Mouse (Mus musculus): Measurements from ENCODE around the gene Smg6. TPM values are rescaled to one million over a fixed set of nuclear protein-coding genes. Genes with fewer than 3 reads are reported as not detected.
"Not testable (repeated sequence)": the region's sequence is repeated elsewhere in the genome, so short reads cannot be mapped to it uniquely, and the experiment has no call there.

Smg6 gene
- total RNA-seq, 2 experiments from 2014 or later = 19.2 to 23.5 TPM

- DNase-seq = peak in 1 of 2 experiments; percentile 62
Observed at GRCm38 (mm10) chr11:75167643-75168589, 242.3 kb downstream of the Smg6 start.

DNA sequence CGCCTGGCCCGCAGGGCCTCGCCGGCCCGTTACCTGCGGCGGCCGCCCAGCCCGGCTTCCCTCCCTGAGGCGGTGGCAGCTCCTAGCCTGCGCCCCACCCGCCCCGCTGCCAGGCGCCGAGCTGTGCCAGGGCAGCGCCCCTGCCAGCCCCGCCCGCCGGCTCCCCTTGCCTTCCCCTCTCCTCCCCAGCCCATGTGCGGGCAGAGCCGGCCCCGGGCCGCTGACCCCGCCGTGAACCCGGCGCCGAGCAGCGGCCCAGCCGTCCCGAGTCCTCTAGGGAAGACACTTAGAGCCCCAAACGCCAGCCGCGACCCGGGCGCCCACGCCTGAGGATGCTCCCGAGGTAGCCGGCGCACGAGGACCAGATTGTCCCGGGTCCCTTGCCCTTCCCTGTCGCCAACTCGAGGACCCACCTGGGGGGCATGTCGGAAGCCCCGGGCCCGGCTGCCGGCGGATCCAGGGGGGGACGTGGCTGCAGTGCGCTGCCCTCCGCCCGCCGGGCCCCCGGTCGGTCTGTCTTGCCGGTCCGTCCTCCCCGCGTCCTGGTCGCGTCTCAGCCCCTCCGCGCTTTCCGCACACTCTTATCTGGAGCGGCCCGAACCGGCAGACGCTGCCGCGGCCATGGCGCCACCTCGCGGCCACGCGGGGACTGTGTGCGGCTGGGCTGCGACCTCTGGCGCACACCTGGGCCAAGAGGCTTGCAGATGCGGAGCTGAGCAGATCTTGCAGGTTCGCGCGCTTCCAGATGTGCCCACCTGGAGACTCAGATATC, 243.2 kb downstream of the Smg6 start:
- peak; percentile 87 to 93 for DNase-seq

DNA sequence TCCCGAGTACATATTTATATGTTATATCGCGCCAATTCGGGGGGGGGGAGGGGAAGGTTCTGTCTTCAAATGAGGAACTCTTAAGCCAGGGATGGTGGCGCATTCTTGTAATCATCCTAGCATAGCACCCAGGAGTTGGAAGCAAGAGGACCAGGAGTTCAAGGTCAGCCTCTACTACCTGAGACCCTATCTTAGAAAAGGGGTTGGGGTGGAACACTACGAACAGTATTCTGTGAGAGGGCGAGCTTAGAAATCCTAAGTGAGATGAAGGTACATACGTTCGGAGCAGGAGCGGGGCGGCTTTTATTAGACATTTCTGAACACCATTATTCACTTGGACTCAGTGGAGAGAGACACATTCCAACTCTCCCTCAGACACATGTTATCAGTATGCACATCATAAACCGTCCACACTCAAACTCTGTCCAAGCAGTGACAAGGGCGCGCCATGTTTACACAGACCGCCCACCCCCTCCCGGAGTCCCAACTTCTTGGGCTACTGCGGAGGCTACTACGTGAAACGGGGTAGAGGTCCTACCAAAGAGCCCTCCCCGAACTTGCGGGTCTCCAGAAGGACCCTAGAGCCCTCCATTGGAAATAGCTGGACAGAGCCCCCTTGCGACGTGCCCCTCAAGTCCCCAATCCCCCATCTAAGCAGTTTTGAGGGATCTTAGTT, 243.9 kb downstream of the Smg6 start, which contains the start of gene Hic1:
Hic1 (minus strand) TSS at position 115 of the 676 bp plus-strand sequence.
- DNase-seq = peak in 1 of 2 experiments; percentile 37

DNA sequence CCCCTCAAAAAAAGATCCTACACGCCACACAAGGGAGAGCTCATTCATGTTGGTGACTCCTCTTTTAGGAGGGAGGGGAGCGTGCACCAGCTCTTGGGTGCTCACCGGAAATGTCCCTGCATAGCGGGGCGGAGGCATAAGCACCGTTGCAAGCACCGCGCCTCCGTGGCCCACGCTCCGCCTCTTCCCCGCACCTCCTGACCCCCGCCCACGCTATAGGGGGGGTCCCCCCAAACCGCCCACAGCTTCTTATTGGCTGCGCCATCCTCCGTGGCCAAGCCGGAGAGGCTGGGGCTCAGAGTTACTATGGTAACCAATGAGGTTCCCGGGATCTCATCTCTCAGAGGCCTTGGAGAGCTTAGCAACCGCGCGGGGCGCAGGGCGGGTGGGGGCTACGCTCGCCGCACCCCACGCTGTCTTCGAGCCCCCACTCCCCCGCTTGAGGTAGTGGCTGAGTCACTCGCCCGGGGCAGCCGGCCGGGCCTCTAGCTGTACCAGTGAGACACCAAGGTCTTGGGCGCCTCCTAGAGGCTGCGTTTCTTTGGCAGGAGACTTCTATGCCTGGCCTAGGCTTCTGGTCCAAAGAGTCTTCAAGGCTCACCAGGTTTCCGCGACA, 244.6 kb downstream of the Smg6 start:
- DNase-seq = peak; percentile 94 to 96

DNA sequence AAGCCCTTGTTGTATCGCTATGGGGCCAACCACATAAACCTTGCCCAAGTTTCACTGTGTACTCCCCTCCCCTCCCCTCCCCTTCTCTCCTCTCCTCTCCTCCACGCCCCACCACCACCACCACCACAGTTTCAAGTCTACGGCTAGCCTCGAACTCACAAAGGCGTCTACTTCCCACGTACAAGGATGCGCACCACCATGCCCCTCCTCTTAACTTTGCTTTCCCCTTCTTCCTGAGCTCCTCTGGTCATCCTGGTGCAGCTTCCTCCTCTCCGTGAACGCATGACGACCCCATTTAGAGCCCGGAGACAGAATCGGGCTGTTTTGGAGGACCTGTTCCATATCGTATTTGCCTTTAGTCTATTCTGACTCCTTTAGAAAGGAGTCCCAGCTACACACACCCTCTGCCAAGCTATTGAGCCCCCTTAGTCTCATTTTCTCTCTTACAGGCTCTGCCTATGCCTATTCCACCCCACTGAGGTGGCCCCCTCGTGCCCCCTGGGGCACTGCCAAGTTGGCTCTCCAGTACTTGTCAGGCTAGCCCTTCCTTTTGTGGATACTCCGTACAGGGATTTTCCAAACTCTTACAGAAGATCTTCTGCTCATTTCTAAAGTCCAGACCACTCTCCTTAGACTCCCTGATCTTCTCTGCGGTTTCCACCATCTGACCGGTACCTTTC, 245.7 kb downstream of the Smg6 start:
- DNase-seq = no peak

DNA sequence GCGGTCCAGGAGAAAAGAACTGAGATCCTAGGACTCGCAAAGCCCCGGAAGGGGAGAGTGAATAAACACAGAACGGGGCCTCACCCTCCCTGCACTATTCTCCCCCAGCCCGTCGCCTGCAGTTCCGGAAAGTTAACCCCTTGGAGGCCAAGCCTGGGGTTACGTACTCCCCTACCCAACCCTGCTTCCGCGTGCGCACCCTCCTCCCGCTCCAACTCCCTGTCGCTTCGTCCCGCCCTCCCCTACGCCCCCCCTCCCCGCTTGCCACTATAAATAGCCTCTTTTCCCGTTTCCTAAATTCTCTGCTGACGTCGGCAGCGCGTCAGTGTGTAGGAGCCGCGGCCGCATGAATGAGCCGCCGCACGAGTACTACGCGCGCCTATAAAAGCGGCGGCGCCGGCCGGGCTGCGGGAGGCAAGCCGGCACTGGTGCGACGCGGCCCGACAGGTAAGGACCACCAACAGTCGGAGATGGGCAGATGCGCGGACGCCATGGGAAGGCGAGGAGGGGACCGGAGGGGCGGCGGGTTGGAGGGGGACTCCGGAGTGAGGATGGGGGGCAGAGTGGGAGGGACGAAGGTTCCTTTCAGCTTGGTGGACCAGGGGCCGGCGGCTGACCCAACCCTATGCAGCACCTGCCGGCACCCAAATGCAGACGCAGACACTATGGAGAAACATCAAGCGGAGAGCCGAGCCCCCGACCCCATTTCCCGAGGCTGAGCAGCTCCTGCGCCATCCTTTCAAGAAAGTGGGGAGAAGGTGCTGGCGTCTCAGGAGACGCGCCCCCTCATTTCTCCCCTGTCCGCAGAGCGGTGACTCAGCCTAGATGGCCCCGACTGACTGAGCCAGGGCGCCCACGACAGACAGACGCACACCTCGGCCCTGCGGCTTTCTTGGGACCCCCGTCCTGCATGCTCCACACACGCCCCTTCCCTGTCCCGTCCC, 246.8 kb downstream of the Smg6 start:
- DNase-seq = peak; percentile 37 to 55

DNA sequence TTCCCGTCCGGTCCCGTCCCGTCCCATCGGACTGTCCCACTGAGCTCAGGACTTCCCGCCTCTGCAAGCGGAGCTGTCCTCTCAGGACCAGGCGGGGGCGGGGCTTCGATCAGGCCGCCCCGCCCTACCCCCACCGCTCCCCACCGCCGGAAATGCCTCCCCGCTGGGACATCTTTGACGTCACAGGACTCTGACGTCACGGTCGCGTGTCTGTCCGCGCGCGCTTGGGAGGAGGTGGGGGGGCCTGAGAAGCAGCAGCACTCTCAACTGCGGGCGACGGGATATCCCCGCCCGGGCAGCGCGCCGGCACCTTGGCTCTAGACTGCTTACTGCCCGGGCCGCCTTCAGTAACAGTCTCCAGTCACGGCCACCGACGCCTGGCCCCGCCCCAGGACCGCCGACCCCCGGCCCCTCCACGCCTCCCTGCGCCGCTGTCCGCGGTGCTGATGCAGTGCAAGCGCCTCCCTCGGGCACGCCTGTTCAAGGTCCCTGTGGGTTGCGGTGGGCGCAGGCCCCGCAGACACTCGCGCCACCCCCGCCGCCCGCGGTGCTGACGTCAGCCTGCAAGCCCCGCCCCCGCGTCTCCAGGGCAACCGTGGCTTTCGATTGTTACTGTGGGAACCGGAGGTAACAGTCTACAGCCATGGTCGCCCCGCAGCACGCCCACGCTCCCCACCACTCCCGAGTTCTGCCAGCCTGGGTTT, 247.6 kb downstream of the Smg6 start:
- peak; percentile 89 to 91 for DNase-seq

DNA sequence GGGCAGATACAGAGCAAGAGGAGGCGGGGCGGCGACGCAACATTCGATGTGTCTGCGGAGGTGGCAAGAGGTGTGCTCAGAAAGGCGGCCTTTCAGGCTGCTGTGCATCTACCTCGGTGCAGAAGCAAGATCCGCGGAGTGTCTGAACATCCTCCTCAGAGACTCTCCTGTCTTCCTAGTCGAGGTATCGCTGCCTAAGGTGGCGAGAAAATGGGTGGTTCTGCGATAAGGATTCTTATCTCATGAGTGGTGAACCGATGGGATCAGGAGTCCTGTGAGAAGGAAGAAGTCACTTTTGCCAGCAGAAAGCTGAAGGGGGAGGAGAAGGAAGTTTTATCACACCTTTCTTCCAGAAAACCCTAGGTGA, 248.2 kb downstream of the Smg6 start:
- DNase-seq = no peak

DNA sequence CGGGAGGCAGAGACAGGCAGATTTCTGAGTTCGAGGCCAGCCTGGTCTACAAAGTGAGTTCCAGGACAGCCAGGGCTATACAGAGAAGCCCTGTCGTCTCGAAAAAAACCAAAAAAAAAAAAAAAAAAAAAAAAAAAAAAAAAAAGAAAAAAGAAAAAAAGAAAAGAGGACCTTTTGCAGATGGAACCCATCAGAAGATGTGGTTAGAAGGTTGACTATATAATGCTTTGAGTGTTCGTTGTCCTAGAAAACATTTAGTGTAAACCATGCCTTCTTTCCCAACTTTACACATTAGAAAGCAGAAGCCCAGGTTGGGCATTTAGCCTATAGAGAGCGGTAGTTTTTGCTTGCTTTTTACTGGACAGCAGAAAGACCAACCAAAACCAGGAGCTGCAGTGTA, 249.0 kb downstream of the Smg6 start:
- not testable (repeated sequence) for DNase-seq

- no peak for DNase-seq
Observed at GRCm38 (mm10) chr11:75178011-75178410, 252.4 kb downstream of the Smg6 start.

GRCm38 (mm10) chr11:75178672-75179208, 253.1 kb downstream of the Smg6 start, which contains the start of gene Ovca2:
Ovca2 (minus strand) TSS chr11:75178835.
- DNase-seq = peak; percentile 93 to 94

DNA sequence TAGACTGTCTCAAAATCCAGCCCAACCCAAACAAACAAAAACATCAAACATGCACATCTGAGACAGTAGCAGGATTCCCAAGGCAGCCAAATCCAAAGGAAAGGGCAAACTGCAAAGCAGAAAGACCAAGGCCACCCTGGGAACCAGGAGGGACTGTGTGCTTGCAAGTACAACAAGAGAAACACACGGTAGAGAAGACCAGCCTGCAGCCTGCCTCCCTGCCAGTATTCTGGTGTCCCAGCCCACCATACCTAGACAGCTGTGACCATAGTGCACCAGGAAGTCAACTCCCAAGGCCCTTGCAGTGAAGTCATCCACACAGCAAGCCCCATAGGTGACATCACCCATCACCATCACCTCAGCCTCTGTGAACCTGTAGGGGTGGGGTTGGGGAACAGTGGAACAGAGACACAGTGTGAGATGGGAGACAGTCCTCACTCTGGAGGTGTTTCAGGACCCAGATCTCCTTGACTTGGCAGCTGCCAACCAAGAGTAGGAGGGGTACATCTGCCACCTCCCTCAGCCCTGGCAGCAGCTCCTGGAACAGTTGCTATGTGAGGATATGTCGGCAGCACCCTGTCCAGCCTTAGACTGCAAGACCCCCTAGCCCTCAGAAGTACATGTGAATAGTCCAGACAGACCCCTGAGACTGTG, 258.4 kb downstream of the Smg6 start:
- no peak for DNase-seq

DNA sequence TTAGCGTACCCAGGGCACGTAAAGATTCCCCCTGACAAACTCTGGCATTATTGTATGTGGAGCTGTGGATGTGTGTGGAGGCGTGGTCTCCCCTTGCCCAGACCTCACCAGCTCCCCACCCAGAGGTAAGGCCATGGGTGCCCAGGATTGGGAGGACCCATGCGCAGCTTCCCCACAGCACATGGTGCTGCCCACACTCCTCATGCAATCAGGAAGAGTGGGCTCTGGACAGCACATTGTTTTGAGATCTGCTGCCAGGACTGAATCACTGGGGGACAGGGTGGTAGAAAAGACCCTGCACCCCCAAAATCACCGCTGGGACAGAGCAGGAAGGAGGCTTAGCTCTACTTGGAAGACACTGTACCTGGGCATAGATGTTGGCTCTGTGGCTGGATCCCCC, 258.9 kb downstream of the Smg6 start:
- DNase-seq = no peak

GRCm38 (mm10) chr11:75184986-75185385, 259.4 kb downstream of the Smg6 start:
- DNase-seq = no peak

- DNase-seq = peak in 1 of 2 experiments; percentile 23
Observed at GRCm38 (mm10) chr11:75189713-75190370, 264.2 kb downstream of the Smg6 start.

DNA sequence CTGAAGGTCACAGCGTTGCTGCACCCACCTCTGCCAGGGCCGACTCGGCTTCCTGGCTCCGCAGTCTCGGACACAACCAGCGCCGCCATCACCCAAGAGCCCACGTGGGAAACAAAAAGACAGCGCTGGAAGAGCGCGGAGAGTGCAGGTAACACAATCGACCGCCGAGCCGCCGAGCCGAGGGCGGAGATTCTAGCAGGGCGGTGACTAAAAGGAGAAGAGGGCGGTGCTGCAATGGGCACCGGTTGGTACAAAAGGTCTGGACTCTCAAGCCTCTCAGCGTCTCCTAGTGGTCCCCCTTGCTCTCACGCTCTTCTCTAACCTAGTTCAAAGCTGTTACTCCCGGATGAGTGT, 264.7 kb downstream of the Smg6 start:
- peak; percentile 90 for DNase-seq

DNA sequence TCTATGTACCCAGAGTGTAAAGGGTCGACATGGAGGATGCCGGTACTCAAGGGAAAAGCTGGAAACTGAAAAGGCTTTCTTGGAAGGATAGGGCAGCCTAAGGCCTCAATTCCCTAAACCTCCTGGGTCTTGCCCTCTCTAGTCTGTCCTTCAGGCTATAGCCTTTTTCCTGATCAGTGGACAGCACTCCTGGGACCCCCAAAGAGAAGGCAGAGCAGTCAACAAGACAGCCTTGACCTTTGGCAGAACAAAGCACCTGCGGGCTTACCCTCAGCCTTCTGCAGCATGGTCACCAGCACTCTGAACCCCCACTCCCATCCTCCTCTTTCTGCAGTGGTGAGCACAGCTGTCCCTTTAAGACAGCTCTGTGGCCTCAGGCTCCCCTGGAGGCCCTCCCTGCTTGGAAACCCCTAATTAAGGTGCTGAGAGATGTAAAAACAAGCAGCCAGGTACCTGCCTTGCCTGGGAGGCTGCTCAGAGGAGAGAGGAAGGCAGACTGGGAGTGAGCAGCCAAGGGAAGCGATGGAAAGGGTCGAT, 265.4 kb downstream of the Smg6 start, which contains the start of gene Dph1:
Dph1 (minus strand) TSS at position 337 of the 537 bp plus-strand sequence.
- DNase-seq = no peak

DNA sequence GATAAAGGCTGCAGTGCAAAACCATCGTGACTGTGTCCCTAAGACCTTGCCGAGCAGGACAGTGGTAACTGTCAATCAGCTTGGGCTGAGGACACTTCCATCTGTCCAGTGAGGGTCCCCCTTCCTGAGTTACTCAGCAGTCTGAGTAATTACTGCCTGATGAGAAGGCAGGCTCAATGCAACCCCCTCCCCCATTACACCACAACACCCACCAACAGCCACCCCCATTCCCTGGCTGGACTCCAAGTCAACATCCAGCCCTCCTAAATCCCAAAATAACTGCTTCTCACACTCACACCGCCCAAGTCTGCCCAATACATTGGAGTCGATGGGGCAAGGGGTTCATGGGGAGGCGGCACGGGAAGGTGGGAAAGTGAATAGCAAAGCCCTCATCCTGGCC, 266.2 kb downstream of the Smg6 start:
- no peak for DNase-seq

All from adrenal gland, postnatal 36 days (tissue).